Mouse (Mus musculus) stomach, postnatal 0 days (tissue): ENCODE data around the gene Tspan8.

Source experiments
- CTCF ChIP-seq: IDR thresholded peaks from 2 replicates; pipeline ENCODE4 v1.5.1; 2016; ENCODE audit warnings: antibody characterized with exemption, low read depth, mild to moderate bottlenecking, moderate library complexity
- EP300 ChIP-seq: optimal IDR thresholded peaks from 2 replicates; pipeline ENCODE3; 2016; ENCODE audit warnings: antibody characterized with exemption

GRCm38 (mm10) chr10:115796072-115796788, 20.4 kb upstream of the Tspan8 start:
- TF ChIP-seq EP300 (no peak), CTCF (no peak)
